Mouse (Mus musculus) neural tube, embryonic 15.5 days (tissue): ENCODE data around the gene Bcl2l15. TPM values are rescaled to one million over a fixed set of nuclear protein-coding genes. Genes with fewer than 3 reads are reported as not detected.
"Not testable (repeated sequence)": the region's sequence is repeated elsewhere in the genome, so short reads cannot be mapped to it uniquely, and the experiment has no call there.

ENCODE experiments used
- ATAC-seq: fragments of 200-750 bp; cut with Nextera tagmentation; 2 replicates; pipeline ENCODE4 v1.8.0; 2017; ENCODE audit warnings: mild to moderate bottlenecking, moderate TSS enrichment, moderate library complexity; ENCODE audit not compliant: low FRiP score
- H3K27ac ChIP-seq: fragments of 300-500 bp; sonication (generic); replicated peaks from 2 replicates; pipeline ENCODE4 v1.5.1; 2015; ENCODE audit warnings: mild to moderate bottlenecking, inconsistent platforms
- H3K27me3 ChIP-seq: fragments of 300-500 bp; sonication (generic); replicated peaks from 2 replicates; pipeline ENCODE4 v1.6.1; 2015; ENCODE audit warnings: inconsistent platforms
- H3K36me3 ChIP-seq: fragments of 300-500 bp; sonication (generic); 2 replicates; pipeline ENCODE4 v1.6.1; 2015; ENCODE audit warnings: inconsistent platforms
- H3K4me1 ChIP-seq: fragments of 300-500 bp; sonication (generic); 2 replicates; pipeline ENCODE4 v1.6.1; 2015; ENCODE audit warnings: inconsistent platforms
- H3K4me2 ChIP-seq: fragments of 300-500 bp; sonication (generic); 2 replicates; pipeline ENCODE4 v1.6.1; 2015; ENCODE audit warnings: inconsistent platforms, mild to moderate bottlenecking, moderate library complexity
- H3K4me3 ChIP-seq: fragments of 300-500 bp; sonication (generic); replicated peaks from 2 replicates; pipeline ENCODE4 v1.5.1; 2015; ENCODE audit warnings: mild to moderate bottlenecking, inconsistent platforms
- H3K9ac ChIP-seq: fragments of 300-500 bp; sonication (generic); replicated peaks from 2 replicates; pipeline ENCODE4 v1.6.1; 2015; ENCODE audit warnings: mild to moderate bottlenecking, inconsistent platforms
- H3K9me3 ChIP-seq: fragments of 300-500 bp; sonication (generic); replicated peaks from 2 replicates; pipeline ENCODE4 v1.6.1; 2016; ENCODE audit warnings: inconsistent platforms
- WGBS: fragments of 180-500 bp; shearing (Covaris S2); methylation state at CpG from one replicate; pipeline ENCODE4 v1.1.7; 2015; ENCODE audit warnings: mixed read lengths; 5-methylcytosine and 5-hydroxymethylcytosine counted together
- polyA plus RNA-seq: library from polyadenylated mRNA; unstranded; fragments of >200 nt; fragmentation: Nextera tagmentation; extraction: Ambion mirVana; gene quantifications from 2 replicates; pipeline ENCODE4 v1.2.1, GENCODE M21; 2015

Gene Bcl2l15
- polyA plus RNA-seq, 1 experiment from 2014 or later = 0.26 TPM

GRCm38 (mm10) chr3:103801631-103802531, 30.5 kb upstream of the Bcl2l15 start:
- Histone ChIP-seq H3K9ac (no peak overlapping the region), H3K4me2 (no peak overlapping the region), H3K4me3 (no peak overlapping the region), H3K36me3 (peaks cover 34% of the 10 kb centered on the region), H3K4me1 (peaks cover 5% of the 10 kb centered on the region; the same call in 1 of the 2 replicates), H3K27ac (peak overlapping the region; percentile 33; the same call in 1 of the 2 replicates), H3K9me3 (no peaks in the 10 kb centered on the region), H3K27me3 (0 out of 2 replicates have a peak, but pooled peaks cover 2% of the 10 kb centered on the region)
- no peak for ATAC-seq
- 75% methylated on average over 10 of the region's 10 CpGs for WGBS

GRCm38 (mm10) chr3:103802861-103803260, 29.5 kb upstream of the Bcl2l15 start:
- WGBS = 94% methylated on average over 8 of the region's 8 CpGs
- H3K36me3 ChIP-seq = peaks cover 34% of the 10 kb centered on the region
- no peaks in the 10 kb centered on the region for H3K27me3 ChIP-seq
- H3K27ac ChIP-seq = no peak overlapping the region
- H3K4me3 ChIP-seq = no peak overlapping the region
- H3K9ac ChIP-seq = no peak overlapping the region
- ATAC-seq = no peak
- no peak overlapping the region for H3K4me2 ChIP-seq
- peaks cover 7% of the 10 kb centered on the region for H3K4me1 ChIP-seq
- no peaks in the 10 kb centered on the region for H3K9me3 ChIP-seq

- Histone ChIP-seq H3K9me3 (no peaks in the 10 kb centered on the region), H3K36me3 (peaks cover 34% of the 10 kb centered on the region), H3K27me3 (no peaks in the 10 kb centered on the region), H3K4me1 (peaks cover 23% of the 10 kb centered on the region), H3K4me2 (no peak overlapping the region), H3K9ac (no peak overlapping the region), H3K4me3 (no peak overlapping the region), H3K27ac (no peak overlapping the region)
- no peak for ATAC-seq
- WGBS = 90% methylated on average over 1 of the region's 1 CpGs
These were observed 26.7 kb upstream of the Bcl2l15 start for GRCm38 (mm10) chr3:103805671-103806070.

GRCm38 (mm10) chr3:103808891-103809798, 23.3 kb upstream of the Bcl2l15 start, which contains the start of the genes Dclre1b, Ap4b1 and Gm43064:
Gene Dclre1b (minus strand): TSS chr3:103809444.
Gene Ap4b1 (plus strand): TSS chr3:103809520.
Gene Gm43064 (plus strand): TSS chr3:103809573.
- Histone ChIP-seq H3K4me3 (peak within 1 kb of the TSS; percentile 58), H3K36me3 (peaks cover 18% of the 10 kb centered on the region), H3K4me1 (peaks cover 20% of the 10 kb centered on the region), H3K9ac (peak within 1 kb of the TSS; percentile 80), H3K27me3 (no peaks in the 10 kb centered on the region), H3K4me2 (peak within 1 kb of the TSS; percentile 75), H3K9me3 (no peaks in the 10 kb centered on the region), H3K27ac (peak within 1 kb of the TSS; percentile 92)
- WGBS = under 1% methylated on average over 61 of the region's 70 CpGs
- peak; percentile 96 for ATAC-seq

GRCm38 (mm10) chr3:103809799-103810150, 22.6 kb upstream of the Bcl2l15 start:
- peak; percentile 77 for ATAC-seq
- Histone ChIP-seq H3K27ac (peak overlapping the region; percentile 92), H3K27me3 (no peaks in the 10 kb centered on the region), H3K4me2 (peak overlapping the region; percentile 75), H3K4me3 (peak overlapping the region; percentile 58), H3K4me1 (peaks cover 20% of the 10 kb centered on the region), H3K9me3 (no peaks in the 10 kb centered on the region), H3K36me3 (peaks cover 12% of the 10 kb centered on the region), H3K9ac (peak overlapping the region; percentile 80)
- WGBS = 3% methylated on average over 14 of the region's 14 CpGs

GRCm38 (mm10) chr3:103810967-103811366, 21.4 kb upstream of the Bcl2l15 start:
- H3K36me3 ChIP-seq = peaks cover 13% of the 10 kb centered on the region
- H3K27ac ChIP-seq = no peak overlapping the region
- no peak overlapping the region for H3K4me3 ChIP-seq
- no peak overlapping the region for H3K9ac ChIP-seq
- H3K27me3 ChIP-seq = no peaks in the 10 kb centered on the region
- H3K4me2 ChIP-seq = no peak overlapping the region
- 95% methylated on average over 6 of the region's 6 CpGs for WGBS
- ATAC-seq = no peak
- H3K9me3 ChIP-seq = no peaks in the 10 kb centered on the region
- H3K4me1 ChIP-seq = peaks cover 20% of the 10 kb centered on the region

- no peak overlapping the region for H3K9ac ChIP-seq
- no peak for ATAC-seq
- H3K4me3 ChIP-seq = no peak overlapping the region
- H3K36me3 ChIP-seq = 0 out of 2 replicates have a peak, but pooled peaks cover 3% of the 10 kb centered on the region
- H3K4me1 ChIP-seq = 0 out of 2 replicates have a peak, but pooled peaks cover 2% of the 10 kb centered on the region
- no peaks in the 10 kb centered on the region for H3K27me3 ChIP-seq
- no peak overlapping the region for H3K27ac ChIP-seq
- H3K4me2 ChIP-seq = no peak overlapping the region
- H3K9me3 ChIP-seq = no peaks in the 10 kb centered on the region
These were observed 4.9 kb upstream of the Bcl2l15 start for GRCm38 (mm10) chr3:103827548-103827947.

- Histone ChIP-seq H3K9me3 (no peaks in the 10 kb centered on the region), H3K27ac (no peak overlapping the region), H3K9ac (no peak overlapping the region), H3K36me3 (no peaks in the 10 kb centered on the region), H3K4me3 (no peak overlapping the region), H3K4me1 (no peaks in the 10 kb centered on the region), H3K4me2 (no peak overlapping the region), H3K27me3 (no peaks in the 10 kb centered on the region)
- 91% methylated on average over 3 of the region's 3 CpGs for WGBS
- ATAC-seq = no peak
These were observed 3.4 kb upstream of the Bcl2l15 start for GRCm38 (mm10) chr3:103829036-103829435.

GRCm38 (mm10) chr3:103830681-103831080, 1.7 kb upstream of the Bcl2l15 start:
- H3K27me3 ChIP-seq, H3K4me3 ChIP-seq, H3K9ac ChIP-seq, ATAC-seq, H3K4me2 ChIP-seq, H3K4me1 ChIP-seq, H3K9me3 ChIP-seq, H3K36me3 ChIP-seq, H3K27ac ChIP-seq: not testable (repeated sequence)
- WGBS = 54% methylated on average over 1 of the region's 1 CpGs

GRCm38 (mm10) chr3:103831146-103831545, 1.3 kb upstream of the Bcl2l15 start:
- Histone ChIP-seq H3K9ac (no peak overlapping the region), H3K36me3 (no peaks in the 10 kb centered on the region), H3K9me3 (no peaks in the 10 kb centered on the region), H3K27me3 (no peaks in the 10 kb centered on the region), H3K27ac (no peak overlapping the region), H3K4me3 (no peak overlapping the region), H3K4me1 (no peaks in the 10 kb centered on the region), H3K4me2 (no peak overlapping the region)
- WGBS = 85% methylated on average over 7 of the region's 7 CpGs
- no peak for ATAC-seq

GRCm38 (mm10) chr3:103834001-103834400, 1.6 kb downstream of the Bcl2l15 start:
- Histone ChIP-seq H3K4me1 (no peaks in the 10 kb centered on the region), H3K27ac (no peak overlapping the region), H3K4me3 (no peak overlapping the region), H3K36me3 (no peaks in the 10 kb centered on the region), H3K9ac (no peak overlapping the region), H3K27me3 (no peaks in the 10 kb centered on the region), H3K9me3 (no peaks in the 10 kb centered on the region), H3K4me2 (no peak overlapping the region)
- 93% methylated on average over 2 of the region's 2 CpGs for WGBS
- no peak for ATAC-seq
